Mouse (Mus musculus) adrenal gland, postnatal 36 days (tissue): ENCODE results near the gene Serinc3. TPM values are rescaled to one million over a fixed set of nuclear protein-coding genes. Genes with fewer than 3 reads are reported as not detected.

Source experiments
- DNase-seq, 2 experiments: peaks; one replicate each; pipeline ENCODE4 v3.0.0; 2021; ENCODE audit warnings: mixed read lengths in 1 of 2
- total RNA-seq, 2 experiments: library from RNA; stranded (reverse); gene quantifications; 2 replicates each; pipeline ENCODE4 v1.2.3; 2021

Gene Serinc3
- total RNA-seq, 2 experiments from 2014 or later = 565 to 629 TPM

DNA sequence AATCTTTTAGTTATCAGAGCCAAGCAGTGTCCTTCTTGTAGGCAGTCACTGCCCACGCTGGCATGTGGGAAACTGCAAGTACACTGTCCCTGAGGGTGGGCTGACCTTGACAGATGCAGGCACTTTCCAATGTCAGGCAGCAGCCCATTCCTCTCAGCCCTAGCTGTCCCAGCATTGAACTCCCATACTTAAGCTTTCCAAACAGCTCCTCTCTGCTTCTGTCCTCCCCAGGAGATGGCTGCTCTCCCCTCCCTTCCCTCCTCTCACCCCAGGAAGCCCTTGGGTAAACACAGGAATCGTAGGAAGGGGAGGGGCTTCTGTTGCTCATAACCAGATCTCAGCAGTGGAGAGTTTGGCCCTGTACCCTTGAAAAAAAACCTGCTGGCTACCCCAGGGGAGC, 49.8 kb downstream of the Serinc3 start:
- DNase-seq = peak; percentile 47 to 52

- no peak for DNase-seq
These were observed 51.2 kb downstream of the Serinc3 start for GRCm38 (mm10) chr2:163593636-163594282.

- peak in 1 of 2 experiments; percentile 43 for DNase-seq
These were observed 52.8 kb downstream of the Serinc3 start for GRCm38 (mm10) chr2:163592084-163592483.

GRCm38 (mm10) chr2:163590996-163591395, 53.9 kb downstream of the Serinc3 start:
- no peak for DNase-seq

DNA sequence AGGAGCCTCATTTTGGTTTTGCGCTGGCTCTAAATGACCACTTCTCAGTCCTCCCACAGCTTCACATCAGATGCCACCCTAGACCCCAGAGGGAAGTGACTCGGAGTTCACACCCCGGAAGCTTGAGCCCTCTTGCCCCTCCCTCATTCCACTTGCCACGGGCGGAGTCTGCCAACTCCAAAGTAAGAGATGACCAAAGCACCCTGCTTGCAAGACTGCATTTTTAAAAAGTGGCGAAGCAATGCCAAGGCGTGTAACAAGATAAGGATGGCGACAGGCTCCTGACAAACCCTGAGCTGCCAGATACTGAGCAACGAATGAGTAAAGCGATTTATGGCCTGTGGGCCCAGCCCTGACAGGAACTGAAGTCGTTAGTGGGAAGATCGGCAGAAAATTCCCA, 54.7 kb downstream of the Serinc3 start:
- no peak for DNase-seq

DNA sequence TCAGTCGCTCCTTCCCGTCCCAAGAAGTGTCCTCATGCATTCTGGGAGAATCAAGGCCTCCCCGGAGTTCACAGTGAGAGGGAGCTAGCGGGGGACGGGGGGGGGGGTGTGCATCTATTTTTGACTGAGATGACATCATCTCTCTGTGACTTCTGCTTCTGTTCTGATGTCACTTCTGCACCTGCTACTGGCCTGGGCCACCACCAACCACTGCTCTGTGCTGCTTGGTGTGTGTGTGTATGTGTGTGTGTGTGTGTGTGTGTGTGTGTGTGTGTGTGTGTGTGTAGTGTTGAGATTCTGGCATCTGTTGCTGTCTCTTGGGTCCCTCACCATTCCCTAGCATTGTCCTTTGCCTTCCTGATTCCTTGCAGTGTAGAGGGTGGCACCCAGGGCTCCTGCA, 57.4 kb downstream of the Serinc3 start:
- no peak for DNase-seq

DNA sequence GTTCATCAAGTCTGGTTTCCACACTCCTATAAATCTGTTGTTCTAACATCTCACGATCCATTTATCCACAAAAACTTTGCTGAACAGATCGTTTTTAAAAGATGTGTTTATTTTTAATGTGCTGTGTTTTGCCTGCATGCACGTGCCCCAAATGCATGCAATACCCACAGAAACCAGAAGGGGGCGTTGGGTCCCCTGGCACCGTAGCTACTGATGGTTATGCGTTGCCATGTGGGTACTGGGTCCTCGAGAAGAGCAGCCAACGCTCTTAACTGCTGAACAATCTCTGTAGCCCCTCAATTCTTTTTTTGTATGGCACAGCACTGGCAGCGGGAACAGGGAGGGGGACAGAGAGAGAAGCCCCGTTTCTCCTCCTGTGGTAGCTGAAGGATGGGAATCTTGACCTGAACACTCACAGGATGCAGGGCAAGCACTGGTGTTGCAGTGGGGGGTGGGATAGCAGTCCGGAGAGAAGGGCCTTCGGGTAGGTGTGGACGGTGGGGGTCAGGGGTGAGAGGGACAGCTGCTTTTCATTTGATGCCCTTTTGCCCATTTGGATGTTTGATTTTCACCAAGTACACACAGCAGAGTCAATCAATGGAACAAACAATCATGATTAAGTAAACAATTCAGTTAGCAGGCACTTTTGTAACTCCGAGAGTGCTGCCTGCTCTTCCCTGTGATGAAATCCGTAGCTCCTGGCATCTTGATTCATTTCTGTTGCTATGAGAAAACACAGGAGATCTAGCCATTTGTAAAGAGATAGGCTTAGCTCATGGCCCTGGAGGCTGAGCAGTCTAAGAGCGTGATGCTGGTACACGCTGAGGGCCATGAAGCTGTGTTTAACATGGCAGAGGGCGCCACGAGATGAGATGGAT, 58.3 kb downstream of the Serinc3 start:
- peak in 1 of 2 experiments; percentile 46 for DNase-seq

DNA sequence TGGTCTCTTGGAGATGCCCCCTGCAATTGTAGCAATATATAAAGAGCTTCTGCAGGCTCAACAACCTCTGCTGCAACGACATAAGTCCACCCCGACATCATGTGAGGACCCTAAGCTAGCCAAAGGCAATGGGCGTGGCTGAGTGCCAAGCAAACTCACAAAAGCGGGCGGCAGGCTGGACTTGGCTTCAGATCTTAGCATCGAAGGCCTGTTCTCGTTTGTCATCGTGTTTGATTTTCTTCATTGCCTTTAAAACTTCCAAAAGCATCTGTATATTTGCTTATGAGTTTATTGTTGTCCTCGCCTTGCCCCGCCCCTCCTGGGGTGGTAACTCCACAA, 60.9 kb downstream of the Serinc3 start:
- no peak for DNase-seq

GRCm38 (mm10) chr2:163583226-163584087, 61.5 kb downstream of the Serinc3 start:
- no peak for DNase-seq

- DNase-seq = peak; percentile 28 to 39
These were observed 64.6 kb downstream of the Serinc3 start for GRCm38 (mm10) chr2:163580069-163580945.

DNA sequence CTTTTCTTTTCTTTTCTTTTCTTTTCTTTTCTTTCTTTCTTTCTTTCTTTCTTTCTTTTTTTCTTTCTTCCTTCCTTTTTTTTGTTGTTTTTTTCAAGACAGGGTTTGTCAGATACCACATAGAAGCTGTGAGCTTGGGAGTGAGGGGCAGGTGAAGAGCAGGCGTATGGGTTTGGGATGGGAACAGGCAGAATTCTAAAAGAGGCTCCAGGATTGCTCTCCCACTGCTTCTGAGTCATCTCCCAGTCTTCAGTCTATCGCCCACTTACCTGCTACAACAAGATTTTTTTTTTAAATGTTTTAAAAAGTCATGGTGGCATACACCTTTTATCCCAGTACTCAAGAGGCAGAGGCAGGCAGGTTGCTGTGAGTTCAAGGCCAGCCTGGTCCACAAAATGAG, 66.9 kb downstream of the Serinc3 start:
- no peak for DNase-seq

GRCm38 (mm10) chr2:163575248-163575647, 69.7 kb downstream of the Serinc3 start:
- DNase-seq = peak in 1 of 2 experiments; percentile 45

GRCm38 (mm10) chr2:163574321-163574720, 70.6 kb downstream of the Serinc3 start:
- DNase-seq = no peak

Other genes with a start within 250 kb of the Serinc3 start
- 1 to 10 TPM; 3.4 to 5.3 TPM for gene Jph2, start 247.1 kb downstream of the Serinc3 start, total RNA-seq
- gene Oser1, start 220.4 kb downstream of the Serinc3 start, total RNA-seq = 10 to 100 TPM; 37.2 to 43.4 TPM
- 1 to 10 TPM; 2.8 to 3.1 TPM for gene Gdap1l1, start 206.7 kb downstream of the Serinc3 start, total RNA-seq
- 10 to 100 TPM; 83.6 to 87.8 TPM for gene Fitm2, start 172.5 kb downstream of the Serinc3 start, total RNA-seq
- gene R3hdml, start 152.8 kb downstream of the Serinc3 start, total RNA-seq = not detected
- gene Hnf4a, start 138.3 kb downstream of the Serinc3 start, total RNA-seq = under 1 TPM in 1 of 2 experiments, not detected in 1; 0.40 TPM
- gene Ttpal, start 42.8 kb downstream of the Serinc3 start, total RNA-seq = 10 to 100 TPM; 22.7 to 34.8 TPM
- gene Pkig, start 13.3 kb upstream of the Serinc3 start, total RNA-seq = 10 to 100 TPM; 45.0 to 46.0 TPM
- gene Ada, start 105.1 kb upstream of the Serinc3 start, total RNA-seq = 1 to 10 TPM; 3.6 to 4.9 TPM
- under 1 TPM in 1 of 2 experiments, not detected in 1; 0.63 TPM for gene Ccn5, start 175.7 kb upstream of the Serinc3 start, total RNA-seq
- gene Kcnk15, start 208.5 kb upstream of the Serinc3 start, total RNA-seq = not detected